Mouse (Mus musculus) kidney, adult 9 months (tissue): ENCODE results near the gene Cdca7l.
"Not testable (repeated sequence)": the region's sequence is repeated elsewhere in the genome, so short reads cannot be mapped to it uniquely, and the experiment has no call there.

ENCODE experiments used
- DNase-seq: peaks from one replicate; pipeline ENCODE4 v3.0.0; 2022

Gene Cdca7l

DNA sequence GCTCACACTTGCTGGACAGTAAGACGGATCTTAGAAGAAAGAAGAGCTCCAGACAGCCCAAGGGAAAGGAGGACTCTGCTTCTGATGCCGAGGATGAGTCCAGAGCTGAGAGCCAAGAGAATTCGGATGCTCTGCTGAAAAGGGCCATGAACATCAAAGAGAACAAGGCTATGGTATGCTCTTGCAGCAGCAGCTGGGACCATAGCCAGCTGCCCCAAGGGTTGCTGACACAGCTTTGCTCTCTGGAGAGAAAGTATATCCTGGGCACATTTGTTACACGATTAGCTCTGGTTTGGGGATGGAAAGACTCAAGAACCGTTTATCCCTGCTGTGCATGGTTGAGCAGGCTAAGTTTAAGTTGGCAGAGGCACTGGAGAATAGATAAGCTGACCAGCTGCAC, 68.2 kb downstream of the Cdca7l start:
- no peak for DNase-seq

DNA sequence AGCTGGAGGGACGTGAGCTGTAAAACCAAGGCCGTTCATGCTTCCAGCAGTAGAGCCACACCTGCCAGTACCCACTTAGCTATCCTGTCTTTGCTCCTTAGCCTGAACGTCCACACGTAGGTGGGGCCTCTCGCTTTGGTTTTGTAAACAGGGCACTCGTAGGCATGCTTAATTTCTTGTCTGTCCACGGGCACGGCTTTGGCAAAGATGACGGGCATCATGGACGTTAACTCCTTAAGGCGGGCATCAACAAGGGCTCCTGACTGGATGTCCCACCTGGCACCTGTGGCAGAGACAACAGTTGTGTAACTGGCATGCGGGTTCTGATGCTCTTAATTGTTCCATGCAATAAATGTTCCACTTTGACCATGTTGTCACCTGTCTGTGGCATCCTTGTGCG, 74.3 kb downstream of the Cdca7l start:
- DNase-seq: no peak

DNA sequence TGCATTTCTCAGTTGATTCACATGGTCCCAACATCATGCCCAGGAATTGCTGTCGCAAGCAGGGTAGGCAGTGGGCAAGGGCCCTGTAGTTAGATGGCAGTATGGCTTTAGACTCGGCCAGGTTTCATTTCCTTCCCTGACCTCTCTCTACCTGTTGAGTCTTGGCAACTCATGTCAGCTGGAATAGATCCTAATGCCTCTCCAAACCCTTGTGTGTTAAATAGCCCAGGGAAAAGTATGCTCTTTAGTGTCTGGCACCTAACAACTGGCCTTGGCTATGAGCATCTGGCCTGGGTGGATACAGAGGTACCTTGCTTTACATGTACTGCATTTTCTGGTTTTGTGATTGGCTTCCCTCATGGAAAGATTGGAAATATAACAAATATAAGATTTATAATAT, 80.5 kb downstream of the Cdca7l start:
- peak; percentile 20 for DNase-seq

DNA sequence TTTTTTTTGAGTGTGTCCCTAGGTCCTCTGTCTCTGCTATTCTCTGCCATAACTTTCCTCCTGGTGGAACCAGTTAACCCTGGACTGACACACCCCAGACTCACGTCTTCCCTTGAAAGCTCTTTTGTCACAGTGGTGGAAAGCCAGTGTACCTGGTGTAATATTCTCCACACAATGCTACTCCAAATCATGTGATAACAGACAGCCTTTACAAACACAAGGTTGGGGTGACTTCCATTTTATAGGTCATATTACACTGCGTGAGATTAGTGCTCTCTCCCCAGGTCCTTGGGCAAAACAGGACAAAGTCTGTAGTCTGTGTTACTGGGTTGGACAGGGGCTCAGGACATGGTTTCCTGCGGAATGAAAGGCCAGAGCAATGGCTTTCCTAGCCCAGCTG, 83.3 kb downstream of the Cdca7l start:
- no peak for DNase-seq

DNA sequence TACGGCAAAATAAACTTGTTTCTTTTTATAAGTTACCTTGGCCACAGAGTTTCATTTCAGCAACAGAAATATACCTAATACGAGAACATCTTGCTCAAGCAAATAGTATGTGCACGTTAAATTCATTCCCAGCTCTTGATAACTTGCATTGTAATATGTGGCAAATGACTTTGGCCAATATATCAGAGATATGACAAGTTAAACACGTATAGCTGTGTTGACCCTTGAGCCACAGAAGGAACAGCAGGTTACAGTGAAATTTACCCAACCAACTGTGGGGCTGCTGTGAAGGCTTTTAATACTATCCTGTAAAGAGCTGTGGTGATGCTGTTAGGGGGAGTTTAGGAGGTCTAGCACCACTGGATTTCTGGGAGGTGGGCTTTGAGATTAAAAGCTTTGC, 96.7 kb downstream of the Cdca7l start:
- DNase-seq: not testable (repeated sequence)

DNA sequence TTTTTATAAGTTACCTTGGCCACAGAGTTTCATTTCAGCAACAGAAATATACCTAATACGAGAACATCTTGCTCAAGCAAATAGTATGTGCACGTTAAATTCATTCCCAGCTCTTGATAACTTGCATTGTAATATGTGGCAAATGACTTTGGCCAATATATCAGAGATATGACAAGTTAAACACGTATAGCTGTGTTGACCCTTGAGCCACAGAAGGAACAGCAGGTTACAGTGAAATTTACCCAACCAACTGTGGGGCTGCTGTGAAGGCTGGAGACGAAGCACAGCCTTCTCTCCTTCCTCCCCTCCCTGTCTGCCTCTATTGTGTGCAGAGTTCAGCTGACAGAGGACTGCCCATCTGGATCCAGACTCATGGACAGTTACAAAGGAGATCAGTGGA, 97.3 kb downstream of the Cdca7l start:
- not testable (repeated sequence) for DNase-seq

DNA sequence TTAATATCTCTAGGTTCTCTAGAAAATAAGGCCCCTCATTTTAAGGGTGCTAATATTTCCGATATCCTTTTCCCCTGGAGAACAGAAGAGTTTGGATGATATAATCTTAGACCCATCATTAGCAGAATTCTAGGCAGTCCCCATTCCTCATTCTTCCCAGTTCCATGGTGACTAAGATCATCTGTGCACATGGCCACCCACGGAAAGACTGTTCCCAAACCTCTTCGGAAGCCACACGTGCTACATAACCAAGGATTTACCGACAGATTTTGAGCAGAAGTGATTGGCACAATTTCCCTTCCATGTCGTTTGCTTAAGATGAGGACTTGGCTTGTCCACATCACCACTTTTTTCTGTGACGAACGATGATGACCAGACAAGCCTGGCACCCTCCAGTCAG, 99.6 kb downstream of the Cdca7l start:
- DNase-seq: no peak

DNA sequence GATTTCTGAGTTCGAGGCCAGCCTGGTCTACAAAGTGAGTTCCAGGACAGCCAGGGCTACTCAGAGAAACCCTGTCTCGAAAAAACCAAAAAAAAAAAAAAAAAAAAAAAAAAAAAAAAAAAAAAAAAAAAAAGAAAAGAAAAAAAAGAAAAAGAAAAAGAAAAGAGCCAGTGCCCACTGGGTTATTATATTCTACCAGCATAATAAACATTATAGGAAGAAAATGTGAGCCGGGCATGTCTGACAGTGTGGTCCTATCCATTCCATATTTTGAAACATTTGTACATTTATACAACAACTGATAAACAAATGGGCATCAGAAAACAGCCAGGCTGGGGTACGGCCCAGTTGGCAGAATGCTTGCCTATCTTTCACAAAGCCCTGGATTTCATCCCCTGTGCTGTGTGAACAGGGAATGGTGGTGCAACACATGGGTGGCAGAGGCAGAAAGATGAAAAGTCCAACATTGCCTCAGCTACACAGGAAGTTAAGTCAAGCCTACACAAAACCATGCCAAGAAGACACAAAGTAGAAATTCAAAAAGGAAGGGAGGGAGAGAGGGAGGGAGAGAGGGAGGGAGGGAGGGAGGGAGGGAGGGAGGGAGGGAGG, 101.2 kb downstream of the Cdca7l start:
- DNase-seq: not testable (repeated sequence)

DNA sequence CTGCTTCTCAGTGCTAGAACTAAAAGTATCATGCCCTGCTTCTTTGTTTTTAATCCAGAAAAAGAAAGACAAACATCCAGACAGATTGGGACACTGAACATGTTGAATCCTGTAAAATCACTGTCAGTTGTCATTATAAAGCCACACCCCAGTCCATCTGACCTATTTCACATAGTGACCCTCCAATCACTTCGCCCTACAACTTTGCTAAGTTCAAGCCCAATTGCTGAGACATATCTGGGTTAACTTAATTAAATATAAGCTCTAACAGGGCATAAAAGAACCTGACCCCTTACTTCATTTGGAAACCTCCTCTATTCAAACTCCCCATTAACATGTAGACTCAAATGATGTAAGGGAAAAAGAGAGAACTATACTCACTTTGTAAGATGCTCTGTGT, 107.3 kb downstream of the Cdca7l start:
- DNase-seq: no peak

DNA sequence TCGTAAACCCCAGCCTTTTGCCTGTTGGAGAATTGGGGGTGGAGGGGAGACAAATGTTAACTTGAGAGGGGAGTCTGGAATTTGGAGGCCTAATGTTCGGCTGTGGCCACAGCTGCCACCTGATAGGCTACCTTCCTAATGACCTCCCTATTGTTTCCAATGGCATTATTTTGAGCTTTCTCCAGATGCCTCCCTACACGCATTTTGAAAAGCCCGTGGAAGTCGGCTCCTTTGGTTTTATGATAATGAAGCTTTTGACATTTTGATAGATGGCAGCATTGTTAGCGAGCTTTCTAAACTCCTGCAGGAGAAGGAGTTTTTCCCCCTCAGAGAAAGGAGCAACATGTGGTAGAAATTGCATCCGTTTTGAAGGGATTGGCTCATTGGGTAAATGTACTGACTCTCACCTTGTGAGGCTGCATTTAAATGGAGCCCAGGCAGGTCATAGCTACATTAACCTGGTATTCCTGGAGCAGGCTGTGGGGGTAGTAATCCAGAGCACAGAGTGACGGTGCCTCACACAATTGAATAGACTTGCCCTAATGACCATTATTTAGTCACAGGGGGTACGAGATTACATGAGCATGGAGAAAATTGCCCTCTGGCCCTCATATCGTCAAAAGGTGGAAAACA, 110.6 kb downstream of the Cdca7l start:
- peak; percentile 32 for DNase-seq

DNA sequence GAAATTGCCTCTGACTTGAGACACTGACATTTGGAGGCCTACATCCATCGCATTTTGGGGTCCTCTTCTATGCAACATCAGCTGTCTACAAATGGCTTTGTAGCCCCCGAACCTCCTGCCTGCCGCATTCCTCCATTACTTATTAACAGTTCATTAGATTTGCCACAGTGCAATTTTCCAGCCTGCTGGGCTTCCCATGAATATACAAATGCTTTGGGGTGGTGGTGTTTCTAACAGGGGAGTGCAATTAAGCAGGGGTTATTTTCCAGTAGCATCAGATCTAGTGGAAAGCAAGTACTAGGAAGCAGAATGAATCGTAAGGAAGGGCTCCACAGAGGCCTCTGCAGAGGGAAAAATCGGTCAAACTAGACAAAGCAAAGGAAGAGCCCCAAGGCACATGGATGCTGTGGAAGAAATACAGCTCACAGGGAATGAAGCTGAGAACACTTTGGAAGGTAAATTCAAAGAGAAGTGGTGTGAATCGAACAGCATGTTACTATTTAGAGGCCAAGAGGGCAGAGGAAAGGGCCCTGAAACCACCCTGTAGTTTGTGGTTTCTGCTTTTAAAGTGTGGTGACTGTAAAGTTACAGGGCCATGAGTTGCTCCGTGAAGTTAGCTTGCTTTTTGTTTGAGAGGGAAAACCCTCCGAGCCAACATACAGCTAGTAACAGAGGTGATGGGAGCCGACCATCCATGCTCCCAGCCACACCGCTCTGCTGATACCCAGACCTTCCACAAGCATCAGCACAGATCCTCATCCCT, 111.9 kb downstream of the Cdca7l start:
- peak; percentile 36 for DNase-seq
